Mouse (Mus musculus) forebrain, postnatal 0 days (tissue): ENCODE results near the gene Phf23. TPM values are rescaled to one million over a fixed set of nuclear protein-coding genes. Genes with fewer than 3 reads are reported as not detected.

Experiments used
- ATAC-seq: fragments of 200-750 bp; cut with Nextera tagmentation; 2 replicates; pipeline ENCODE4 v1.8.0; 2017; ENCODE audit warnings: mild to moderate bottlenecking, moderate library complexity
- DNase-seq: peaks from one replicate; pipeline ENCODE4 v3.0.0-alpha.2; 2015
- H3K27ac ChIP-seq: fragments of 300-500 bp; sonication (generic); 2 replicates; pipeline ENCODE4 v1.5.1; 2014; ENCODE audit warnings: low read depth, mild to moderate bottlenecking, antibody characterized with exemption, low read length, moderate library complexity, mixed read lengths
- H3K27me3 ChIP-seq: fragments of 300-500 bp; sonication (generic); 2 replicates; pipeline ENCODE4 v1.6.1; 2014; ENCODE audit warnings: mild to moderate bottlenecking, low read length, mixed read lengths; ENCODE audit not compliant: insufficient read depth
- H3K36me3 ChIP-seq: fragments of 300-500 bp; sonication (generic); 2 replicates; pipeline ENCODE4 v1.6.1; 2014; ENCODE audit warnings: mild to moderate bottlenecking, moderate library complexity; ENCODE audit not compliant: insufficient read depth
- H3K4me1 ChIP-seq: fragments of 300-500 bp; sonication (generic); 2 replicates; pipeline ENCODE4 v1.6.1; 2014; ENCODE audit warnings: antibody characterized with exemption; ENCODE audit not compliant: insufficient read depth
- H3K4me2 ChIP-seq: fragments of 300-500 bp; sonication (generic); 2 replicates; pipeline ENCODE4 v1.6.1; 2014; ENCODE audit warnings: low read depth, mild to moderate bottlenecking, moderate library complexity
- H3K4me3 ChIP-seq: fragments of 300-500 bp; sonication (generic); 2 replicates; pipeline ENCODE4 v1.5.1; 2014; ENCODE audit warnings: low read depth, low read length, mixed read lengths
- H3K9ac ChIP-seq: fragments of 300-500 bp; sonication (generic); 2 replicates; pipeline ENCODE4 v1.6.1; 2014; ENCODE audit warnings: mild to moderate bottlenecking
- H3K9me3 ChIP-seq: fragments of 300-500 bp; sonication (generic); 2 replicates; pipeline ENCODE4 v1.6.1; 2016; ENCODE audit warnings: low read length
- CTCF ChIP-seq: sonication (generic); IDR thresholded peaks from 2 replicates; pipeline ENCODE4 v1.5.1; 2016; ENCODE audit warnings: antibody characterized with exemption, control low read depth, low read depth
- WGBS: fragments of 180-500 bp; shearing (Covaris S2); extraction: QIAGEN DNeasy Blood & Tissue Kit; methylation state at CpG from one replicate; pipeline ENCODE4 v1.1.7; 2014; 5-methylcytosine and 5-hydroxymethylcytosine counted together
- polyA plus RNA-seq: library from polyadenylated mRNA; unstranded; fragments of >200 nt; fragmentation: Nextera tagmentation; extraction: Ambion mirVana; gene quantifications from 2 replicates; pipeline ENCODE4 v1.2.1, GENCODE M21; 2015
- total RNA-seq: library from RNA; depleted of rRNA; stranded (reverse); fragments of >200 nt; gene quantifications from 2 replicates; pipeline ENCODE4 v1.2.3, GENCODE M21; 2014

Phf23 gene
- total and polyA plus RNA-seq, 2 experiments from 2014 or later: 47.6 to 49.7 TPM

GRCm38 (mm10) chr11:69982877-69983276 lies 12.7 kb upstream of the Phf23 start:
- Histone ChIP-seq H3K4me3 (no peak overlapping the region), H3K36me3 (peaks cover 35% of the 10 kb centered on the region), H3K27me3 (no peaks in the 10 kb centered on the region), H3K9ac (peak overlapping the region; percentile 95; the same call in 1 of the 2 replicates), H3K27ac (no peak overlapping the region), H3K9me3 (no peaks in the 10 kb centered on the region), H3K4me2 (peak overlapping the region; percentile 74), H3K4me1 (peaks cover 14% of the 10 kb centered on the region)
- DNase-seq (no peak), ATAC-seq (no peak)
- 22% methylated on average over 5 of the region's 5 CpGs for WGBS
- TF ChIP-seq CTCF: no peak

GRCm38 (mm10) chr11:69983377-69983776 lies 12.2 kb upstream of the Phf23 start:
- peaks cover 14% of the 10 kb centered on the region for H3K4me1 ChIP-seq
- TF ChIP-seq CTCF: no peak
- no peak overlapping the region for H3K9ac ChIP-seq
- ATAC-seq: no peak
- no peaks in the 10 kb centered on the region for H3K27me3 ChIP-seq
- H3K27ac ChIP-seq: no peak overlapping the region
- H3K9me3 ChIP-seq: no peaks in the 10 kb centered on the region
- H3K4me2 ChIP-seq: 0 out of 2 replicates have a peak overlapping the region, but pooled peaks have one; percentile 74
- no peak overlapping the region for H3K4me3 ChIP-seq
- WGBS: 80% methylated on average over 4 of the region's 4 CpGs
- H3K36me3 ChIP-seq: peaks cover 40% of the 10 kb centered on the region
- no peak for DNase-seq

GRCm38 (mm10) chr11:69984431-69984830 lies 11.1 kb upstream of the Phf23 start:
- H3K9ac ChIP-seq: no peak overlapping the region
- no peak for ATAC-seq
- no peaks in the 10 kb centered on the region for H3K9me3 ChIP-seq
- H3K4me1 ChIP-seq: peaks cover 11% of the 10 kb centered on the region
- DNase-seq: no peak
- no peak overlapping the region for H3K27ac ChIP-seq
- H3K4me2 ChIP-seq: no peak overlapping the region
- H3K36me3 ChIP-seq: peaks cover 51% of the 10 kb centered on the region
- H3K27me3 ChIP-seq: no peaks in the 10 kb centered on the region
- no peak overlapping the region for H3K4me3 ChIP-seq
- 90% methylated on average over 8 of the region's 8 CpGs for WGBS
- no peak for TF ChIP-seq CTCF

- H3K4me3 ChIP-seq: no peak overlapping the region
- DNase-seq (no peak), ATAC-seq (no peak)
- H3K27me3 ChIP-seq: no peaks in the 10 kb centered on the region
- no peaks in the 10 kb centered on the region for H3K9me3 ChIP-seq
- H3K4me1 ChIP-seq: peaks cover 8% of the 10 kb centered on the region
- no peak for TF ChIP-seq CTCF
- no peak overlapping the region for H3K27ac ChIP-seq
- 88% methylated on average over 8 of the region's 8 CpGs for WGBS
- H3K9ac ChIP-seq: no peak overlapping the region
- H3K4me2 ChIP-seq: no peak overlapping the region
- H3K36me3 ChIP-seq: peaks cover 60% of the 10 kb centered on the region
Measured at GRCm38 (mm10) chr11:69989949-69990348, 5.6 kb upstream of the Phf23 start.

GRCm38 (mm10) chr11:69990850-69991691 lies 4.5 kb upstream of the Phf23 start, which contains the start of gene Gabarap:
Gabarap (plus strand) TSS chr11:69991143.
- Histone ChIP-seq H3K9ac (peak within 1 kb of the TSS; percentile 88), H3K4me3 (peak within 1 kb of the TSS; percentile 79), H3K9me3 (no peaks in the 10 kb centered on the region), H3K27me3 (no peaks in the 10 kb centered on the region), H3K27ac (peak within 1 kb of the TSS; percentile 90), H3K4me2 (peak within 1 kb of the TSS; percentile 73), H3K4me1 (peaks cover 8% of the 10 kb centered on the region), H3K36me3 (peaks cover 54% of the 10 kb centered on the region)
- ATAC-seq: peak; percentile 76
- DNase-seq: peak; percentile 97
- TF ChIP-seq CTCF: no peak
- WGBS: under 1% methylated on average over 40 of the region's 40 CpGs

GRCm38 (mm10) chr11:69991711-69992110 lies 3.9 kb upstream of the Phf23 start:
- H3K9me3 ChIP-seq: no peaks in the 10 kb centered on the region
- peak; percentile 9; the same call in 1 of the 2 replicates for ATAC-seq
- no peaks in the 10 kb centered on the region for H3K27me3 ChIP-seq
- H3K4me1 ChIP-seq: peaks cover 8% of the 10 kb centered on the region
- H3K4me3 ChIP-seq: peak overlapping the region; percentile 79
- WGBS: 0% methylated on average over 15 of the region's 15 CpGs
- TF ChIP-seq CTCF: no peak
- peaks cover 48% of the 10 kb centered on the region for H3K36me3 ChIP-seq
- H3K9ac ChIP-seq: peak overlapping the region; percentile 88
- DNase-seq: no peak
- peak overlapping the region; percentile 90 for H3K27ac ChIP-seq
- H3K4me2 ChIP-seq: peak overlapping the region; percentile 73

GRCm38 (mm10) chr11:69992396-69992795 lies 3.2 kb upstream of the Phf23 start:
- no peak for DNase-seq
- Histone ChIP-seq H3K4me3 (peak overlapping the region; percentile 79), H3K36me3 (peaks cover 42% of the 10 kb centered on the region), H3K4me1 (peaks cover 8% of the 10 kb centered on the region), H3K9me3 (no peaks in the 10 kb centered on the region), H3K4me2 (peak overlapping the region; percentile 73), H3K27ac (no peak overlapping the region), H3K27me3 (no peaks in the 10 kb centered on the region), H3K9ac (peak overlapping the region; percentile 88)
- no peak for TF ChIP-seq CTCF
- no peak for ATAC-seq
- 82% methylated on average over 10 of the region's 10 CpGs for WGBS
